ENCODE assay signal across 7 mouse cellular contexts in genomic region chr4:99714904-99715782, GRCm38 (mm10). TPM values are rescaled to one million over a fixed set of nuclear protein-coding genes. Genes with fewer than 3 reads are reported as not detected.
DNase-seq lines count a peak whose midpoint lies in the region; ATAC-seq lines count a peak whose summit lies in the region.

Alg6 (plus strand) TSS chr4:99715664.

- H3K36me3 ChIP-seq in intestine, embryonic 15.5 days: no peaks in the 10 kb centered on the region
- peaks cover 8% of the 10 kb centered on the region; the same call in 1 of the 2 replicates for H3K36me3 ChIP-seq in midbrain, embryonic 10.5 days

- intact Hi-C loops in gastrocnemius, postnatal 36 days (cut with DNase I): loop anchor here (2.0 kb wide), 1 partner anchor 52 kb away; no protein-coding TSS in a partner anchor
- intact Hi-C loops in left cerebral cortex, postnatal 25 days (cut with DNase I): no loop called here

- H3K9ac ChIP-seq in intestine, embryonic 15.5 days: peak within 1 kb of the TSS; percentile 89

- ATAC-seq in intestine, embryonic 15.5 days: peak; percentile 97

- peak; percentile 99 for DNase-seq in adrenal gland, adult 2 months
- DNase-seq in embryo, embryonic 11.5 days (ENCODE audit: low read depth, low spot score): peak; percentile 92
- peak; percentile 97 to 98 for DNase-seq in gastrocnemius, postnatal 36 days
- DNase-seq in left cerebral cortex, postnatal 25 days (ENCODE audit: low spot score in 2 of 2): peak; percentile 94 to 96
- peak; percentile 98 for DNase-seq in midbrain, embryonic 10.5 days (ENCODE audit: low spot score)
- peak; percentile 97 for DNase-seq in right cerebral cortex, postnatal 4 days

- 3% methylated on average over 46 of the region's 46 CpGs for WGBS in intestine, embryonic 15.5 days
- WGBS in midbrain, embryonic 10.5 days: 4% methylated on average over 46 of the region's 46 CpGs

- H3K4me3 ChIP-seq in intestine, embryonic 15.5 days (replicated peaks): peak within 1 kb of the TSS; percentile 70
- H3K4me3 ChIP-seq in midbrain, embryonic 10.5 days: peak within 1 kb of the TSS; percentile 68

- peak within 1 kb of the TSS; percentile 82 for H3K4me2 ChIP-seq in intestine, embryonic 15.5 days (replicated peaks)

- H3K27me3 ChIP-seq in intestine, embryonic 15.5 days (replicated peaks): no peaks in the 10 kb centered on the region
- H3K27me3 ChIP-seq in midbrain, embryonic 10.5 days (ENCODE audit: low read depth, poor library complexity, severe bottlenecking): peaks cover 10% of the 10 kb centered on the region; the same call in 1 of the 2 replicates

- 0 out of 2 replicates have a peak within 1 kb of the TSS, but pooled peaks have one; percentile 41 for H3K27ac ChIP-seq in intestine, embryonic 15.5 days
- H3K27ac ChIP-seq in midbrain, embryonic 10.5 days (replicated peaks): peak within 1 kb of the TSS; percentile 93

- no peaks in the 10 kb centered on the region for H3K4me1 ChIP-seq in intestine, embryonic 15.5 days (replicated peaks)
- peaks cover 14% of the 10 kb centered on the region for H3K4me1 ChIP-seq in midbrain, embryonic 10.5 days

- H3K9me3 ChIP-seq in intestine, embryonic 15.5 days: no peaks in the 10 kb centered on the region
- no peaks in the 10 kb centered on the region for H3K9me3 ChIP-seq in midbrain, embryonic 10.5 days (replicated peaks)

RNA-seq across cellular contexts. Expression of gene Alg6, which starts in this region (rescaled TPM):
- total RNA-seq in adrenal gland, adult 2 months (2021): 1 to 10 TPM; 4.5 to 8.5 TPM
- polyA plus RNA-seq in adrenal gland, adult 2 months (2012; rRNA removed): 0.49 and 0.88 TPM in 2 replicates
- 1 to 10 TPM; 3.3 to 5.2 TPM for total RNA-seq in gastrocnemius, postnatal 36 days (2021)
- 19.5 and 24.6 TPM in 2 replicates for polyA plus RNA-seq in intestine, embryonic 15.5 days (2015; fragmentation: Nextera tagmentation; extraction: Ambion mirVana)
- 10 to 100 TPM in 1 of 2 experiments, 1 to 10 TPM in 1; 8.9 to 10.4 TPM for total RNA-seq in left cerebral cortex, postnatal 25 days (2021)
- 19.7 and 20.4 TPM in 2 replicates for polyA plus RNA-seq in midbrain, embryonic 10.5 days (2016; fragmentation: Nextera tagmentation; extraction: Ambion mirVana)

Comparison
In these comparisons a context has a peak if more than half of its experiments do, and no peak if none do; other contexts are left out.
1. Peak in every context shown above with its lines: DNase-seq, ATAC-seq, H3K4me3 ChIP-seq and H3K27ac ChIP-seq.
2. RNA of gene Alg6 (polyA plus RNA-seq): 19.5 to 24.6 TPM in intestine, embryonic 15.5 days and 19.7 to 20.4 TPM in midbrain, embryonic 10.5 days; 0.49 to 0.88 TPM in adrenal gland, adult 2 months; every median in the first group is over 10 times any median in the second.